Mouse (Mus musculus) CH12.LX (cell line): ENCODE results near the gene Efhd1. TPM values are rescaled to one million over a fixed set of nuclear protein-coding genes. Genes with fewer than 3 reads are reported as not detected.
A peak's percentile ranks its signal among the peaks of the same experiment; 100 is the strongest.

Source experiments
- DNase-seq: peaks from one replicate; pipeline ENCODE4 v3.0.0-alpha.2; 2013; ENCODE audit errors: extremely low read depth
- H3K27ac ChIP-seq: 2 replicates; pipeline ENCODE4 v1.5.1; 2012; ENCODE audit warnings: low read depth, mild to moderate bottlenecking, control low read depth, moderate library complexity; ENCODE audit not compliant: insufficient read depth
- H3K27me3 ChIP-seq: replicated peaks from 2 replicates; pipeline ENCODE3; 2012; ENCODE audit warnings: inconsistent platforms
- H3K36me3 ChIP-seq, 2 experiments: replicated peaks in 1 of 2; 2 replicates each; pipeline versions ENCODE3 to v1.6.1; 2012; ENCODE audit warnings: inconsistent platforms in 1 of 2, low read length in 1 of 2, mild to moderate bottlenecking in 1 of 2, mixed read lengths in 1 of 2, moderate library complexity in 1 of 2; ENCODE audit not compliant: control insufficient read depth in 1 of 2, insufficient read depth in 1 of 2
- H3K4me1 ChIP-seq, 2 experiments: 2 replicates each; pipeline ENCODE4 v1.6.1; 2012; ENCODE audit warnings: inconsistent platforms in 1 of 2, moderate library complexity in 1 of 2; ENCODE audit not compliant: insufficient read depth in 2 of 2, control insufficient read depth in 1 of 2
- H3K4me2 ChIP-seq: 2 replicates; pipeline ENCODE4 v1.6.1; 2012; ENCODE audit warnings: low read depth, mild to moderate bottlenecking, control low read depth; ENCODE audit not compliant: poor library complexity, insufficient read depth, severe bottlenecking
- H3K4me3 ChIP-seq, 3 experiments: fragments of 150-350 bp in 1 of 3; sonication (generic) in 1 of 3; replicated peaks in 1 of 3; 2 replicates each; pipeline versions ENCODE3 to v1.5.1; 2011 to 2012; ENCODE audit warnings: low read depth in 2 of 3, low read length in 2 of 3, mild to moderate bottlenecking in 2 of 3, moderate library complexity in 2 of 3, control low read depth in 1 of 3, improper control_type of control experiment in 1 of 3, inconsistent platforms in 1 of 3, mixed read lengths in 1 of 3; ENCODE audit not compliant: poor library complexity in 1 of 3
- H3K79me2 ChIP-seq: replicated peaks from 2 replicates; pipeline ENCODE4 v1.6.1; 2012; ENCODE audit warnings: mild to moderate bottlenecking, moderate library complexity; ENCODE audit not compliant: control insufficient read depth, poor library complexity, insufficient read depth, severe bottlenecking; ENCODE audit errors: extremely low read depth
- H3K9ac ChIP-seq: 2 replicates; pipeline ENCODE4 v1.6.1; 2012; ENCODE audit warnings: low read depth, mild to moderate bottlenecking, control low read depth, moderate library complexity; ENCODE audit not compliant: insufficient read depth
- H3K9me3 ChIP-seq: replicated peaks from 2 replicates; pipeline ENCODE3; 2012; ENCODE audit warnings: low read length, inconsistent platforms, mixed read lengths
- CTCF ChIP-seq, 2 experiments: IDR thresholded peaks in 1 of 2; conservative IDR thresholded peaks in 1 of 2; 2 replicates each; pipeline ENCODE4 v1.5.1; 2011 to 2012; ENCODE audit warnings: low read depth in 2 of 2, low read length in 2 of 2, improper control_type of control experiment in 1 of 2, inconsistent platforms in 1 of 2, mild to moderate bottlenecking in 1 of 2, moderate library complexity in 1 of 2
- IRF4 ChIP-seq: IDR thresholded peaks from 2 replicates; pipeline ENCODE4 v1.6.1; 2014; ENCODE audit warnings: low read depth, mild to moderate bottlenecking, inconsistent platforms, low read length, improper control_type of control experiment
- MAFK ChIP-seq: IDR thresholded peaks from 2 replicates; pipeline ENCODE4 v1.6.1; 2011; ENCODE audit warnings: low read length, improper control_type of control experiment; ENCODE audit not compliant: insufficient replicate concordance
- NELFE ChIP-seq: IDR thresholded peaks from 2 replicates; pipeline ENCODE4 v1.6.1; 2011; ENCODE audit warnings: low read depth, low read length, improper control_type of control experiment
- NRF1 ChIP-seq: IDR thresholded peaks from 2 replicates; pipeline ENCODE4 v1.6.1; 2014; ENCODE audit warnings: low read depth, mild to moderate bottlenecking, inconsistent platforms, low read length, improper control_type of control experiment, moderate library complexity
- PAX5 ChIP-seq: IDR thresholded peaks from 2 replicates; pipeline ENCODE4 v1.6.1; 2012; ENCODE audit warnings: low read length, inconsistent platforms, mixed read lengths
- POLR2A ChIP-seq: IDR thresholded peaks from 2 replicates; pipeline ENCODE4 v1.6.1; 2011; ENCODE audit warnings: low read depth, mild to moderate bottlenecking, improper control_type of control experiment, low read length
- RCOR1 ChIP-seq: conservative IDR thresholded peaks from 2 replicates; pipeline ENCODE4 v1.6.1; 2012; ENCODE audit warnings: low read depth, mild to moderate bottlenecking, inconsistent platforms, low read length, improper control_type of control experiment
- SIN3A ChIP-seq: IDR thresholded peaks from 2 replicates; pipeline ENCODE4 v1.6.1; 2012; ENCODE audit warnings: low read length, improper control_type of control experiment, inconsistent platforms
- ZKSCAN1 ChIP-seq: IDR thresholded peaks from 2 replicates; pipeline ENCODE4 v1.6.1; 2012; ENCODE audit warnings: low read depth, inconsistent platforms, low read length, improper control_type of control experiment, borderline replicate concordance
- ZNF384 ChIP-seq: IDR thresholded peaks from 2 replicates; pipeline ENCODE4 v1.6.1; 2012; ENCODE audit warnings: low read depth, low read length, improper control_type of control experiment, inconsistent platforms
- dilution Hi-C: fragments of 300-500 bp; cut with MboI; formaldehyde crosslinking; loops from 2 replicates; pipeline ENCODE4 v1.14.3; 2020; ENCODE audit warnings: low sequenced_read_pairs; ENCODE audit not compliant: extremely low pct_unique_long_range_greater_than_20kb, extremely low pct_ligation_motif_present
- in situ Hi-C: fragments of 300-500 bp; cut with MboI; formaldehyde crosslinking; loops from 3 replicates; pipeline ENCODE4 v1.14.3; 2019; ENCODE audit warnings: low sequenced_read_pairs, low pct_ligation_motif_present, low pct_unique_long_range_greater_than_20kb, mixed read lengths
- polyA plus RNA-seq: library from polyadenylated mRNA; unstranded; fragments of >175 nt; gene quantifications from 2 replicates; pipeline ENCODE4 v1.2.1, GENCODE M21; 2012; ENCODE audit warnings: low read depth; ENCODE audit not compliant: insufficient read length
- total RNA-seq, 2 experiments: library from RNA; depleted of rRNA; stranded (reverse); fragments of 300-350 nt in 1 of 2; fragments of >200 nt in 1 of 2; gene quantifications; 2 replicates each; pipeline ENCODE4 v1.2.3; 2012 to 2014

Efhd1 gene
- total and polyA plus RNA-seq, 3 experiments: 0.12 to 1.2 (median 0.13) TPM

GRCm38 (mm10) chr1:87326742-87327163, 62.6 kb downstream of the Efhd1 start, which contains the start of gene Gigyf2 (continued):
- peak; percentile 49; the same call in 1 of the 2 replicates for TF ChIP-seq ZKSCAN1
- TF ChIP-seq MAFK: no peak
- no peak for TF ChIP-seq RCOR1
- no peak for TF ChIP-seq PAX5
- TF ChIP-seq SIN3A: no peak
- TF ChIP-seq, all 38 proteins: peak for 15

- Histone ChIP-seq H3K27ac (peak overlapping the region; percentile 58), H3K9ac (peak overlapping the region; percentile 85), H3K36me3 (peaks cover 3 to 14% of the 10 kb centered on the region in 2 experiments), H3K9me3 (no peaks in the 10 kb centered on the region), H3K4me2 (peak overlapping the region; percentile 30; the same call in 1 of the 2 replicates), H3K27me3 (no peaks in the 10 kb centered on the region), H3K79me2 (peaks cover 44% of the 10 kb centered on the region), H3K4me1 (peaks cover 10 to 61% of the 10 kb centered on the region in 2 experiments), H3K4me3 (peak overlapping the region; percentile 50 to 98 (median 95))
- dilution Hi-C loops: no loop called here
- in situ Hi-C loops: no loop called here
- peak; percentile 29 for DNase-seq
- TF ChIP-seq CTCF (conservative IDR thresholded peaks at IDR 0.05 in 1 of 2, IDR thresholded peaks at IDR 0.05 in 1 of 2; ENCODE audit: low read depth in 2 of 2, low read length in 2 of 2) (peak in 1 of 2 experiments; percentile 31; a peak in 1 of 4 replicates), RCOR1 (no peak), IRF4 (0 out of 2 replicates have a peak, but pooled peaks have one; percentile 3)
Observed at GRCm38 (mm10) chr1:87327165-87327861, 63.1 kb downstream of the Efhd1 start.

- dilution Hi-C loops: no loop called here
- in situ Hi-C loops: no loop called here
- TF ChIP-seq ZNF384: no peak
- no peak for TF ChIP-seq NRF1
- no peak for TF ChIP-seq NELFE
- no peak for TF ChIP-seq POLR2A
- no peak for TF ChIP-seq IRF4
- Histone ChIP-seq H3K79me2 (peaks cover 85% of the 10 kb centered on the region), H3K4me2 (no peak overlapping the region), H3K4me1 (peaks cover 10 to 55% of the 10 kb centered on the region in 2 experiments; a peak in 3 of 4 replicates), H3K27me3 (no peaks in the 10 kb centered on the region), H3K9me3 (no peaks in the 10 kb centered on the region), H3K4me3 (no peak overlapping the region), H3K36me3 (peaks cover 23 to 50% of the 10 kb centered on the region in 2 experiments), H3K27ac (no peak overlapping the region), H3K9ac (no peak overlapping the region)
- no peak for DNase-seq
Observed at GRCm38 (mm10) chr1:87331774-87332173, 67.6 kb downstream of the Efhd1 start.
